Comparison of ENCODE assay signal across 11 mouse cellular contexts in genomic region chr11:77665384-77665783, GRCm38 (mm10). TPM values are rescaled to one million over a fixed set of nuclear protein-coding genes. Genes with fewer than 3 reads are reported as not detected.
A peak's percentile ranks its signal among the peaks of the same experiment; 100 is the strongest.
DNase-seq lines count a peak whose midpoint lies in the region; ATAC-seq and TF ChIP-seq lines count a peak whose summit lies in the region.
"Not testable (repeated sequence)": the region's sequence is repeated elsewhere in the genome, so short reads cannot be mapped to it uniquely, and the experiment has no call there.
"Had no signal": no experiment of that assay in that cellular context is flagged by ENCODE, and none has a peak within 500 bp of the region (broad histone marks: within the 10 kb centered on the region; RNA-seq: fewer than 3 reads in every experiment).

No protein-coding gene starts in this region.

- not testable (repeated sequence) for TF ChIP-seq EP300 in liver, postnatal 0 days (IDR thresholded peaks at IDR 0.05; ENCODE audit: low read depth)

- not testable (repeated sequence) for H3ac ChIP-seq in C2C12 (ENCODE audit: control insufficient read depth, insufficient read length, low read depth)

- not testable (repeated sequence) for H3K27ac ChIP-seq in liver, postnatal 0 days (ENCODE audit: low read depth)

- H3K4me3 ChIP-seq in C2C12 (ENCODE audit: insufficient read depth, poor library complexity, severe bottlenecking); liver, postnatal 0 days (ENCODE audit: low read depth, low read length): not testable (repeated sequence)

- H3K36me3 ChIP-seq in C2C12 (ENCODE audit: control insufficient read depth, insufficient read depth); liver, postnatal 0 days (replicated peaks; ENCODE audit: insufficient read depth, low read length): not testable (repeated sequence)

- H3K9ac ChIP-seq in liver, postnatal 0 days (replicated peaks) = not testable (repeated sequence)

- H3K4me2 ChIP-seq in liver, postnatal 0 days (ENCODE audit: low read depth, low read length) = not testable (repeated sequence)

- not testable (repeated sequence) for H3K9me3 ChIP-seq in liver, postnatal 0 days (ENCODE audit: low read length)

- not testable (repeated sequence) for H3K27me3 ChIP-seq in C2C12 (ENCODE audit: control insufficient read depth, insufficient read depth, insufficient read length); liver, postnatal 0 days (ENCODE audit: insufficient read depth, low read length)

- H3K79me3 ChIP-seq in C2C12 (ENCODE audit: low read depth) = not testable (repeated sequence)

- H3K79me2 ChIP-seq in C2C12 (ENCODE audit: control insufficient read depth, insufficient read depth) = not testable (repeated sequence)

- ATAC-seq in liver, postnatal 0 days = not testable (repeated sequence)

- H3K4me1 ChIP-seq in liver, postnatal 0 days (ENCODE audit: insufficient read depth) = not testable (repeated sequence)

- not testable (repeated sequence) for TF ChIP-seq CTCF in C2C12 (IDR thresholded peaks at IDR 0.05; ENCODE audit: control insufficient read depth, insufficient read depth, insufficient read length)
- peak; percentile 31; the same call in 1 of the 2 replicates for TF ChIP-seq CTCF in liver, postnatal 0 days (IDR thresholded peaks at IDR 0.05; ENCODE audit: low read depth)

- WGBS in liver, postnatal 0 days (ENCODE audit: insufficient replicate concordance) = 66% methylated on average over 5 of the region's 5 CpGs

- DNase-seq in CD4-positive, CD25-positive, alpha-beta regulatory T cell, adult 2 months (ENCODE audit: low read depth, low spot score) = peak; percentile 54
- peak; percentile 60 for DNase-seq in R1 (ENCODE audit: low read depth, low spot score)
- DNase-seq in ZHBTc4 (ENCODE audit: low read depth, low spot score) = peak; percentile 38
- peak; percentile 58 for DNase-seq in induced T-regulatory cell, adult 2 months (ENCODE audit: low read depth)
- not testable (repeated sequence) for DNase-seq in liver, postnatal 0 days
- peak; percentile 38 for DNase-seq in naive thymus-derived CD4-positive, alpha-beta T cell, adult 2 months (ENCODE audit: low read depth)
- DNase-seq in thymus, postnatal 14 days = peak; percentile 7

TF ChIP-seq in C2C12, 6 proteins besides CTCF, POLR2A, EP300 and RAD21:
- TF ChIP-seq USF1 (IDR thresholded peaks at IDR 0.05; ENCODE audit: low read depth) = peak; percentile 18

RNA-seq across cellular contexts. Expression of gene Nufip2, which starts 20.6 kb away (rescaled TPM):
- 12.0 TPM for polyA plus RNA-seq in C2C12 (2012; fragmentation: generic; extraction: Trizol)
- 2.0 and 2.4 TPM in 2 replicates for polyA plus RNA-seq in liver, postnatal 0 days (2015; fragmentation: Nextera tagmentation; extraction: Ambion mirVana)

RNA-seq across cellular contexts. Expression of gene Taok1, which starts 57.8 kb away (rescaled TPM):
- 5.1 TPM for polyA plus RNA-seq in C2C12 (2012; fragmentation: generic; extraction: Trizol)
- polyA plus RNA-seq in liver, postnatal 0 days (2015; fragmentation: Nextera tagmentation; extraction: Ambion mirVana) = 4.8 and 5.0 TPM in 2 replicates

RNA-seq across cellular contexts. Expression of gene Cryba1, which starts 59.7 kb away (rescaled TPM):
- 0.07 TPM for polyA plus RNA-seq in C2C12 (2012; fragmentation: generic; extraction: Trizol)
- polyA plus RNA-seq in liver, postnatal 0 days (2015; fragmentation: Nextera tagmentation; extraction: Ambion mirVana) = not detected in 2 replicates
- polyA plus RNA-seq: adrenal gland, adult 2 months; embryonic facial prominence, embryonic 13.5 days; erythroblast, embryonic 14.5 days had no signal
